10 mouse cellular contexts compared by ENCODE assay signal in genomic region chr9:121312237-121312891, GRCm38 (mm10). TPM values are rescaled to one million over a fixed set of nuclear protein-coding genes. Genes with fewer than 3 reads are reported as not detected.
DNase-seq lines count a peak whose midpoint lies in the region; ATAC-seq lines count a peak whose summit lies in the region.
"Had no signal": no experiment of that assay in that cellular context is flagged by ENCODE, and none has a peak within 500 bp of the region (broad histone marks: within the 10 kb centered on the region; RNA-seq: fewer than 3 reads in every experiment).

No protein-coding gene starts in this region.

- H3K9me3 ChIP-seq in heart, embryonic 12.5 days (replicated peaks) = no peaks in the 10 kb centered on the region
- H3K9me3 ChIP-seq in heart, embryonic 15.5 days (replicated peaks) = no peaks in the 10 kb centered on the region
- H3K9me3 ChIP-seq in kidney, embryonic 16.5 days (ENCODE audit: low read length) = no peaks in the 10 kb centered on the region
- no peaks in the 10 kb centered on the region for H3K9me3 ChIP-seq in neural tube, embryonic 14.5 days (ENCODE audit: control insufficient read depth, low read length)

- DNase-seq in heart, postnatal 14 days = no peak
- no peak for DNase-seq in gastrocnemius, postnatal 10 days
- no peak for DNase-seq in B cell, adult 2 months
- no peak for DNase-seq in adrenal gland, adult 2 months
- DNase-seq: layer of hippocampus, postnatal 36 days; thymus, postnatal 14 days had no signal

- no peak overlapping the region for H3K4me3 ChIP-seq in heart, embryonic 12.5 days
- no peak overlapping the region for H3K4me3 ChIP-seq in heart, embryonic 15.5 days
- no peak overlapping the region for H3K4me3 ChIP-seq in kidney, embryonic 16.5 days (ENCODE audit: low read length)
- H3K4me3 ChIP-seq in neural tube, embryonic 14.5 days (ENCODE audit: low read depth, low read length) = no peak overlapping the region

- intact Hi-C loops in heart, postnatal 14 days (cut with DNase I) = no loop called here

- peaks cover 79% of the 10 kb centered on the region for H3K4me1 ChIP-seq in heart, embryonic 12.5 days (replicated peaks)
- H3K4me1 ChIP-seq in heart, embryonic 15.5 days (replicated peaks) = peaks cover 79% of the 10 kb centered on the region
- H3K4me1 ChIP-seq in kidney, embryonic 16.5 days (ENCODE audit: insufficient read depth, low read length) = peaks cover 55% of the 10 kb centered on the region
- peaks cover 44% of the 10 kb centered on the region for H3K4me1 ChIP-seq in neural tube, embryonic 14.5 days (ENCODE audit: control insufficient read depth, insufficient read depth, low read length)

- peak overlapping the region; percentile 99; the same call in 1 of the 2 replicates for H3K27ac ChIP-seq in heart, embryonic 12.5 days (ENCODE audit: poor library complexity, severe bottlenecking)
- peak overlapping the region; percentile 94 for H3K27ac ChIP-seq in heart, embryonic 15.5 days
- peak overlapping the region; percentile 25 for H3K27ac ChIP-seq in kidney, embryonic 16.5 days (ENCODE audit: low read length)
- peak overlapping the region; percentile 85 for H3K27ac ChIP-seq in neural tube, embryonic 14.5 days (ENCODE audit: low read depth, low read length)

- no peak for ATAC-seq in heart, embryonic 12.5 days (ENCODE audit: insufficient number of reproducible peaks, low FRiP score)
- ATAC-seq in heart, embryonic 15.5 days (replicated peaks; ENCODE audit: insufficient number of reproducible peaks, insufficient read depth, low FRiP score, low read depth) = no peak
- peak; percentile 32 for ATAC-seq in kidney, embryonic 16.5 days (ENCODE audit: low FRiP score, low TSS enrichment)
- ATAC-seq in neural tube, embryonic 14.5 days (ENCODE audit: low read depth) = peak; percentile 33; the same call in 1 of the 2 replicates

- 76% methylated on average over 10 of the region's 10 CpGs for whole genome bisulfite sequencing in heart, embryonic 12.5 days
- 76% methylated on average over 10 of the region's 10 CpGs for WGBS in heart, embryonic 15.5 days
- 37% methylated on average over 10 of the region's 10 CpGs for WGBS in kidney, embryonic 16.5 days
- 18% methylated on average over 10 of the region's 10 CpGs for WGBS in neural tube, embryonic 14.5 days

- H3K9ac ChIP-seq in heart, embryonic 12.5 days = 0 out of 2 replicates have a peak overlapping the region, but pooled peaks have one; percentile 17
- H3K9ac ChIP-seq in heart, embryonic 15.5 days = no peak overlapping the region
- H3K9ac ChIP-seq in kidney, embryonic 16.5 days (replicated peaks; ENCODE audit: low read length) = no peak overlapping the region
- 0 out of 2 replicates have a peak overlapping the region, but pooled peaks have one; percentile 11 for H3K9ac ChIP-seq in neural tube, embryonic 14.5 days (replicated peaks; ENCODE audit: low read depth, low read length)

- no peak overlapping the region for H3K4me2 ChIP-seq in heart, embryonic 12.5 days
- no peak overlapping the region for H3K4me2 ChIP-seq in heart, embryonic 15.5 days
- H3K4me2 ChIP-seq in kidney, embryonic 16.5 days (replicated peaks; ENCODE audit: low read depth, low read length) = no peak overlapping the region
- no peak overlapping the region for H3K4me2 ChIP-seq in neural tube, embryonic 14.5 days (ENCODE audit: low read depth, low read length)

- H3K27me3 ChIP-seq in heart, embryonic 12.5 days (replicated peaks) = no peaks in the 10 kb centered on the region
- H3K27me3 ChIP-seq in heart, embryonic 15.5 days = no peaks in the 10 kb centered on the region
- no peaks in the 10 kb centered on the region for H3K27me3 ChIP-seq in kidney, embryonic 16.5 days (ENCODE audit: insufficient read depth, low read length)
- no peaks in the 10 kb centered on the region for H3K27me3 ChIP-seq in neural tube, embryonic 14.5 days (ENCODE audit: control insufficient read depth, insufficient read depth, low read length)

- no peaks in the 10 kb centered on the region for H3K36me3 ChIP-seq in heart, embryonic 12.5 days
- H3K36me3 ChIP-seq in heart, embryonic 15.5 days = no peaks in the 10 kb centered on the region
- H3K36me3 ChIP-seq in kidney, embryonic 16.5 days (ENCODE audit: insufficient read depth, low read length) = no peaks in the 10 kb centered on the region
- H3K36me3 ChIP-seq in neural tube, embryonic 14.5 days (ENCODE audit: control insufficient read depth, insufficient read depth, low read length) = no peaks in the 10 kb centered on the region

RNA-seq across cellular contexts. Expression of gene Trak1, which starts 15.1 kb away (rescaled TPM):
- polyA plus RNA-seq in heart, embryonic 12.5 days (2016; fragmentation: Nextera tagmentation; extraction: Ambion mirVana) = 37.3 and 42.0 TPM in 2 replicates
- 100 to 1,000 TPM; 323 to 335 TPM for total RNA-seq in heart, postnatal 14 days (2021)
- 37.0 and 46.4 TPM in 2 replicates for polyA plus RNA-seq in heart, embryonic 15.5 days (2015; fragmentation: Nextera tagmentation; extraction: Ambion mirVana)
- polyA plus RNA-seq in kidney, embryonic 16.5 days (2015; fragmentation: Nextera tagmentation; extraction: Ambion mirVana) = 16.2 and 17.7 TPM in 2 replicates
- 58.6 and 60.0 TPM in 2 replicates for polyA plus RNA-seq in neural tube, embryonic 14.5 days (2014; fragmentation: Nextera tagmentation; extraction: Ambion mirVana)
- total RNA-seq in gastrocnemius, postnatal 10 days (2021) = 100 to 1,000 TPM; 203 to 207 TPM
- 10 to 100 TPM; 67.8 to 83.7 TPM for total RNA-seq in adrenal gland, adult 2 months (2021)
- polyA plus RNA-seq in adrenal gland, adult 2 months (2012; rRNA removed) = 52.2 and 52.3 TPM in 2 replicates

RNA-seq across cellular contexts. Expression of gene Ulk4, which starts 35.4 kb away (rescaled TPM):
- 97.4 and 111 TPM in 2 replicates for polyA plus RNA-seq in heart, embryonic 12.5 days (2016; fragmentation: Nextera tagmentation; extraction: Ambion mirVana)
- total RNA-seq in heart, postnatal 14 days (2021) = 1 to 10 TPM in 1 of 2 experiments, under 1 TPM in 1; 0.49 to 1.0 TPM
- polyA plus RNA-seq in heart, embryonic 15.5 days (2015; fragmentation: Nextera tagmentation; extraction: Ambion mirVana) = 89.3 and 95.4 TPM in 2 replicates
- polyA plus RNA-seq in kidney, embryonic 16.5 days (2015; fragmentation: Nextera tagmentation; extraction: Ambion mirVana) = 144 and 148 TPM in 2 replicates
- 65.5 and 86.7 TPM in 2 replicates for polyA plus RNA-seq in neural tube, embryonic 14.5 days (2014; fragmentation: Nextera tagmentation; extraction: Ambion mirVana)
- total RNA-seq in gastrocnemius, postnatal 10 days (2021) = under 1 TPM; 0.80 to 0.97 TPM
- total RNA-seq in adrenal gland, adult 2 months (2021) = 1 to 10 TPM; 1.5 to 2.0 TPM
- 2.3 and 6.0 TPM in 2 replicates for polyA plus RNA-seq in adrenal gland, adult 2 months (2012; rRNA removed)

Comparison
In these comparisons a context has a peak if more than half of its experiments do, and no peak if none do; other contexts are left out.
1. H3K9ac ChIP-seq: peak in heart, embryonic 12.5 days (single experiment) and neural tube, embryonic 14.5 days (single experiment); none in heart, embryonic 15.5 days (single experiment) and kidney, embryonic 16.5 days (single experiment).
2. ATAC-seq: peak in kidney, embryonic 16.5 days (single experiment) and neural tube, embryonic 14.5 days (single experiment); none in heart, embryonic 12.5 days (single experiment) and heart, embryonic 15.5 days (single experiment).
3. H3K27ac ChIP-seq: peak in every context shown above with its lines; median percentile 99 in heart, embryonic 12.5 days; 94 in heart, embryonic 15.5 days; 85 in neural tube, embryonic 14.5 days; 25 in kidney, embryonic 16.5 days.